Mouse (Mus musculus): Measurements from ENCODE around the gene Btg3.

Gene Btg3

GRCm38 (mm10) chr16:78346662-78347327, 30.2 kb downstream of the Btg3 start:
- no peak for DNase-seq (ENCODE audit: low spot score in 2 of 2)

DNA sequence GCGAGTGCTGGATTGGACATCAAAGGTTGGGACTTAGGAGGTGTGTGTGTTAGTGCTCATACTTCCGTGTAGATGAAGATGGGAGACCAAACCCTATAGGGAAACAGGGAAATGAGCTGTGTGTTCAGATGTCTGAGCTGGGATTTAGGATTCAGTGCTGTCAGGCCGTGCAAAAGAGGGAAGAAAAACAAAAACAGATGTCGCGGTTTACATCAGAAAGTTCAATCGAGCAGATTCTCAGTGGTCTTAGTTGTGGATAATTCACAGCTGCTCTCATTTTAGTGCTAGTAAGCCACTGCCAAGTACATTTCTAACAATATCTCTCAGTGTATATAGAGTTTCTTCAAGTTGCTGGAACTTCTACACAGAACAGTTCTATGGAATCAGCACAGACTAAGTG, 33.2 kb downstream of the Btg3 start:
- DNase-seq (ENCODE audit: low spot score in 2 of 2), result no peak

DNA sequence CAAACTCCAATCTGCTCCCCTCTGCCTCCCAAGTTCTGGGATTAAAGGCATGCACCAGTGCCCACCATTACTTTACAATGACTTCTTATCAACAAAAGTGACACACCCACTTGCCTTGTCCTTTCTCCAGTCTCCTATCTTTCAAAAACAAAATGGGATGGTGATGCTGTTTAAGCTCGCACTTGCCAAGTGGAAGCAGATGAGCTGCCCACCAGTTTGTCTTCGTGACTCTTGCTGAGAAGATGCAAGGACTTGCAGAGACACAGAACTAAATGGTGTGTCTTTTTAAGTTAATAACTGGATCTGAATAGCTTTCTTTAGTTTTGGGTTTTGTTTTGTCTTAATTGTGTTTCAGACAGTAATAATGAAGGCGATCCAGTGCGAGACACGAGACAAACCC, 34.2 kb downstream of the Btg3 start:
- DNase-seq (ENCODE audit: low spot score in 2 of 2), result no peak

- DNase-seq (ENCODE audit: low spot score in 2 of 2), result no peak
Measured at GRCm38 (mm10) chr16:78341356-78341755, 35.6 kb downstream of the Btg3 start.

- DNase-seq (ENCODE audit: low spot score in 2 of 2), result no peak
Measured at GRCm38 (mm10) chr16:78337226-78337625, 39.8 kb downstream of the Btg3 start.

DNA sequence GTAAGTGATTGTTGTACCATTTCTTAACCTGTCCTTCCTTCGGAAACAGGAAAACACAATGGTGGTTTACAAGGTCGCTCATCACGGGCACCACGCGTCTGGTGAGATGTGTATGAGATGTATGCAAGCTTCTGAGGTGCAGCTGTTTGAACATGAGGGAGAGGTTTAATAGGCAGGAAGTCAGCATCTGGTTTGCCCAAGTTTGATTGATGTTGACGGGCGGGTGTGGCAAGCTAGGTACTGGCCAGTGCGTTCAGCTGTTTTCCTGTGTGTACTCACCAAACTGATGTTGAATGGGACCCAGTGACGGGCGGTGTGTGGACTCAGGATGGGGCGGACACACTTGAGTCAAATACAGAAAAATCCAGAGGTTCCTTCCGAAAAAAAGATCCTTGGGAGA, 49.0 kb downstream of the Btg3 start:
- DNase-seq (ENCODE audit: low spot score in 2 of 2), result no peak

DNA sequence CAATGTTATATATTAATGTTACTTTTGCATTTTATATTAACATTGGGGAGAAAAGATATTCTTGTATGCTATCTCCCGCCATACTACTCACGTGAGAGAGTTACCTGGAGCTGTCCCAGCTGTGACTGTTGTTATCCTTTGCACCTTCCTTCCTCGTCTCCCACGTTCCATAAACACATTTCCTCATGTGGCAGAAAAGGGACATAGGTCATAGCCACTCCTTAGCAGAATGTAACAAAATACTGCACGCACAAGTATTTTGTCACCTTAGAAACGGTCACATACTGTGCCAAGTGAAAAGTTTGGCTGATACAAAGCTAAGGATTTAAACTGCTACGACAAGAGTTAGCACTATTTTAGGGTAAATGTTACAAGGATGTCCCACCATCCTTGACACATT, 49.4 kb downstream of the Btg3 start:
- DNase-seq (ENCODE audit: low spot score in 2 of 2), result no peak

DNA sequence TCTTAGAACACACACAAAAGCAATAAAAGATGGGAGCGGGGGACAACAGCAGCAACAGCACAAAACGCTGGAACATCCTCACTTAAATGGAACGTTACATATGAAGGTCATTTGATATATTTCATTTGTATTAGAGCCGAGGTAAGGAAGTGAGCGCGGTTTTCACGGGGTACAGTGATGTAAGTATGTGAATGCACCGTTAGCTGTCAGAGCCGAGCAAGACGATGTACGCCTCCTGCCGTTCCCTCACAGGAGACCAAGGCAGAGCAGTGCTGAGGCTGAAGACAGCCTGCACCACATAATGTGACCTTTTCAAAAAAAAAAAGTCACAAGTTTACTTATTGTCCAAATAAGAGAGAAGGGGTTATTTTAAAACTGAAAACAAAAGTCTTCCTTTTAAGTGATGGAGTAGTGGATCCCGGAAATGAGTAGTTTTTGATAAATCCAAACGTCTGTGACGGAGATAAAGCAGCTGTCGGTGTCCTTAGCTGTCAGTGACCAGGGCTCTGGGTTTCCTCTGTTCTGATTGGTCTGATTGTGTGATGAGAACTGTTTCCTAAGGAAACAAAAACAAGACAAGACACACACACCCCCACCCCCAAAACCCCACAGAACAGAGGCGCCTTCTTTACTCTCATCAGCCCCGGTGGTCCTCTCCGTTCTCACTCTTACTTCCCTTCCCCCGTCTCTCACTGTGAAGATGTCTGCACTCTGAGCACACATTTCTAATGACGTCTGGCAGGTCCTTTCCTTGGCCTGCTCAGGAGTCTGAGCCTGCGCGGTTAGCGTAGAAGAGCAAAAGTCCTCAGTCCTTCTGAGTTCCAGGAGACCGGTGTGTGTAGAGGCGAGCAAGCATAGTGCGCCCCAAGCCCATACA, 50.8 kb downstream of the Btg3 start:
- no peak for DNase-seq (ENCODE audit: low spot score in 2 of 2)

- DNase-seq (ENCODE audit: low spot score in 2 of 2), result peak; percentile 45 to 46
Measured at GRCm38 (mm10) chr16:78322140-78322539, 54.9 kb downstream of the Btg3 start.

DNA sequence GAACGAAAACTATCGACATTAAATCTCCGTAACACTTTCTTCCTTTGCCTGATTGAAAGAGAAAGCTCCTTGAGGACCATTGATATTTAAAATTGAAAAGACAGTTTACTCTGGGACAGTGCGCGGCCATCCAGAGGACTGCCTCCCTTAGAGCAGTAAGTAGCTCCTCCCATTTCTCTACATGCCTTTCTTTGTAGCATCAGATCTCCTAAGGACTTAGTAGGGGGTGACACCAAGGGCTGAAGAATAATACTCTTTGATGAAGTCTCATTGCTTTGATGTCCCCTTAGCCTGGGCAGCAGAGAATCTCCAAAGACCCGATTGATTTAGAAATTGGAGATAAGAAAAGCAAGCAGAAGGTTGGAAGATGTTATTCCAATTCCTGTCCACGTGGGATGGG, 55.4 kb downstream of the Btg3 start:
- no peak for DNase-seq (ENCODE audit: low spot score in 2 of 2)

- no peak for DNase-seq (ENCODE audit: low spot score in 2 of 2)
Measured at GRCm38 (mm10) chr16:78319711-78320110, 57.3 kb downstream of the Btg3 start.

- DNase-seq (ENCODE audit: low spot score in 2 of 2), result no peak
Measured at GRCm38 (mm10) chr16:78317960-78318359, 59.0 kb downstream of the Btg3 start.

DNA sequence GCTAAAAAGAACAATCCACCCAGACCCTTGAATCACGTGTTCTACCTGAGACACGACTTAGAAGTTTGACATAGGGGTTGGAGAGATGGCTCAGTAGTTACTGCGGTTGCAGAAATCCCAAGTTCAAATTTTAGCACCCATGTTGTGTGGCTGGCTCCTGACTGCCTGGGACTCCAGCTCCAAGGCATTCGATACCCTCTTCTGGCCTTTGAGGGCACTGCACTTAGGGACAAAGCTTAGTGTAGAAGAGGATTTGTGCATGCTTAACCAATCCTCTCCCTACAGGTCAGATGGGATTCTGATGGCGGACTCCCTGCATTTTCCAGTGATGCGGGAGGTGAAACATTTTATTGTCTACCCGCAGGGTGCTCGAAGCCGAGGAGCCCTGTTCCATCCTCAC, 60.1 kb downstream of the Btg3 start:
- DNase-seq (ENCODE audit: low spot score in 2 of 2), result peak in 1 of 2 experiments; percentile 62

DNA sequence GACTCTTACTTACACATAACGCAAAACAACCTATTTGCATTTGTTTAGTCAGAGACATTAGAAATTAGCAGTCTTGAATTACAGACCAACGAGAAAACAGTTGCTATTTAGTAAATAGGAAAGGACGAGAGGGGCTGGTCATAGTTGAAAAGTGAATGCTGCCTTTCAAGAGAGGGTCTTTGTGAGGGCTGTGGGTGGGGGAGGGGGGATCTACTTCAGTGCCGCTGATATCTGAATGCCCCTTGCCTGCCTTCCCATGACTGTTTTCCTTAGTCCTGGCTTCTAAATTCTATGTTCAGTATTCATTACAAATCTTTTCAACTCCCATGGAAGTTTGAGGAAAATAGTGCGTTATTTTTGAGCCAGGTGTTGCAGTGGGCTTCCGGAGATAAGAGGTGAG, 63.0 kb downstream of the Btg3 start:
- no peak for DNase-seq (ENCODE audit: low spot score in 2 of 2)

DNA sequence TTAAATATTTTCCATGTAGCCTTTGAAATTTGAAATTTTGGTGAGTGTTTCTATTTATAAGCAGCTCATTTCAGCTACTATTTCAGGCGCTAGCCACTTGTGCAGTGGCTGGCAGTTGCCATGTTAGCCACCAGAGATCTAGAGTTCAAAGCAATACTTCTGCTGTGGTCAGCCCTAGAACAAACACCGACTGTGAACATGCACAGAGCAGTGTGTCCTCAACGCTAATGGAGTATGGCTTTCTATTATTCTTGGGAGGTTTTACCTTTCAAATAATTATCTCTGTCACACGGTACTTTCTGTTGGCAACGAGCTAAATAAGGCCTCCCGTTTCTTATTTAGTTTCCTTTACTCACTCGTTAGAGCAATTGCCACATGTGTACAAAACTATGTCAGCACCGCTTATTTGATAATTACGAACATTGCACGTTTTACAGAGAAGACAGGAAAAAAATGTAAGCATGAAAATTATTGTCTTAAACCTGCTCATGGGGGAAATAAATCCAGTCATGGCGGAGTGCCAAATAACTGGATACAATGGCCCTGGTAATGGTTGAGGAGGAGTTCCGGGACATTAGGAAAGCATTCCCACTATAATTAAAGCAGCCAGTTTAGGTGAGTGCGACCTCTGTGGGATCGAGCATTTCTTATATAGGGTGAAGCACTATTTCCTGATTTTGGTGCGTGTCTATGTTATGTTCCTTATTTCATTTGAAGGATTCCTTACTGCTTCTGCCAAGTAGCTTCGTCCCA, 63.7 kb downstream of the Btg3 start:
- no peak for DNase-seq (ENCODE audit: low spot score in 2 of 2)

DNA sequence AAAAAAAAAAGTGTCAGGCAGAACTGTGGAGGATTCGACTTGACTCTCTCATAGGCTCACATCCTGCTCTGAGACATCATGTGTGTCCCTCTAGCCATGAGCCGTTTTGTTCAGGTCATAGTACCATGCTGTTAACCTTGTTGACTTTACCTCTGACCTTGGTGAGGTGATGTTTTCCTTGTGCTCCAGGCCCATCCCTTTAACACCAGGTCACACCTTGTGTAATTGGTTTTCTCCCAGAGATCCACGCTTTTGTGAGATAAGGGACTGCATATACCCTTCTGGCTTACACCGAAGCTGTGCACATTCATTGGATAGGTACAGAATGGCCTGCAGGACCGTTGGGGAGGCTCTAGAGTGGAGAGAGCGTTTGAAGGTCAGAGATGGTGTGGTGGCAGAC, 67.7 kb downstream of the Btg3 start:
- no peak for DNase-seq (ENCODE audit: low spot score in 2 of 2)

DNA sequence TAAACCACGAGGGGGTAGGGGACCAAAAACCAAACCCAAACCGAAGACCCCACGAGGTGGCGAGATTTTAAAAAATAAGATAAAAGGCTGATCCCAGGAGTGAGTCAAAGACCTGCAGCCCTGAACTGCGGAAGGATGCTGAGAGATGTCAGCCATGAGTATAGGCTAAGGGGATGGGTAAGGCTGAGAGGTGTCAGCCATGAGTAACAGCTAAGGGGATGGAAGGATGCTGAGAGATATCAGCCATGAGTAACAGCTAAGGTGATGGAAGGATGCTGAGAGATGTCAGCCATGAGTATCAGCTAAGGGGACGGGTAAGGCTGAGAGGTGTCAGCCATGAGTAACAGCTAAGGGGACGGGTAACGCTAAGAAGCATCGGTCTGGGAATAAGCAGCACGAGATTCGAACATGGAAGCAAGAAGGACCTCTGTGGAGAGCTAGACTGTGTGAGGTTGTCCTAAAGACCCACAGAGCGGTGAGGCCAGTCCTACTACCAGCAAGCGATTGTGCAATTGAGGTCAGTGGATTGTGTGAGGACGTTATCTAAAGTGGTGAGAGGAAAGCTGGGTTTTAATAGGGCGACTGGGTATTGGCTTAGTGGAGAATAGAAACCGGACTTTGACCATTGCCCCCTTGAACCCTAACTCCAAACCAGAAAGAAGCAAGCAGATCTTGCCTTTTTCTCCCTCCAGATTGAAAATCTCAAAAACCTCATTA, 69.4 kb downstream of the Btg3 start:
- no peak for DNase-seq (ENCODE audit: low spot score in 2 of 2)

- no peak for DNase-seq (ENCODE audit: low spot score in 2 of 2)
Measured at GRCm38 (mm10) chr16:78306606-78307005, 70.4 kb downstream of the Btg3 start.

- no peak for DNase-seq (ENCODE audit: low spot score in 2 of 2)
Measured at GRCm38 (mm10) chr16:78305606-78306100, 71.3 kb downstream of the Btg3 start.

- DNase-seq (ENCODE audit: low spot score in 2 of 2), result peak in 1 of 2 experiments; percentile 55
Measured at GRCm38 (mm10) chr16:78302678-78303050, 74.3 kb downstream of the Btg3 start.

- no peak for DNase-seq (ENCODE audit: low spot score in 2 of 2)
Measured at GRCm38 (mm10) chr16:78301831-78302677, 74.9 kb downstream of the Btg3 start.

All from left cerebral cortex, adult 9 months (tissue).